ENCODE assay signal across 8 mouse cellular contexts in the genomic region with DNA sequence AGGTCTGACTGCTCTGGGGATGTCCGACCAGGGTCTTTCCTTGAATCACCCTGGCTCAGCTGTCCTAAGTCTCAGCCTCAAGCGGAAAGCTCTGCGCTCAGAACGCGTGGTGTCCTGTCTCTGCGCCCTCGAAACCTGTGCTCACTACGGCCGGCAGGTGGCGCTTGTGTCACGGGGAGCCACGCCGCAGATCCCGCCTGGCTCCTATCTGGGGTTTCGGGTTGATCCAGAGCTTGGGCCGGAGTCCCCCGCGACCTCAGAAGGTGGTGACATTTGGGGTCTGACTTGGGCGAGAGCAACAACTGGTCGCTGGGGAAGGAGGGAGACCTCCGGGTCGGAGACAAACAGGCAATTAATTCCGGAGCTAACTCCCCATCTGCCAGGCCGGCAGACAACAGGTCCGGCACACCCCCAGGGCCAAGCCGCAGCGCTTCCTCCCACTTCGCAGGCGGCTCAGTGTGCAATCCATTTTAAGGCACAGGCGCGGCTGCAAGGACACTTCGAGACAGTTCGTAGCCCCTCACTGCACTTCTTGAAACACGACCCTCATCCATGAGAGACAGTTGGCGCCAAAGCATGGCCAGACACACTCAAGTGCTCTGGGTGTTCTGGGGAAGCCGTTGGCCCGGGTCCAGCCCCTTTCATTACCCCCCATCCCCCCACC. TPM values are rescaled to one million over a fixed set of nuclear protein-coding genes. Genes with fewer than 3 reads are reported as not detected.
DNase-seq lines count a peak whose midpoint lies in the region; ATAC-seq lines count a peak whose summit lies in the region.

No protein-coding gene starts in this region.

- H3K9me3 ChIP-seq in intestine, embryonic 14.5 days (ENCODE audit: control insufficient read depth, low read length) = no peaks in the 10 kb centered on the region

- H3K27me3 ChIP-seq in intestine, embryonic 14.5 days (replicated peaks; ENCODE audit: control insufficient read depth, insufficient read depth, low read length) = peaks cover 44% of the 10 kb centered on the region

- peaks cover 22% of the 10 kb centered on the region; the same call in 1 of the 2 replicates for H3K4me1 ChIP-seq in intestine, embryonic 14.5 days (replicated peaks; ENCODE audit: control insufficient read depth, insufficient read depth, low read length)

- no peaks in the 10 kb centered on the region for H3K36me3 ChIP-seq in intestine, embryonic 14.5 days (ENCODE audit: control insufficient read depth, insufficient read depth, low read length)

- peak; percentile 50 for ATAC-seq in intestine, embryonic 14.5 days (replicated peaks; ENCODE audit: low FRiP score, low TSS enrichment, low read depth)
- ATAC-seq in megakaryocyte progenitor cell, adult 5-6 weeks (replicated peaks; ENCODE audit: poor library complexity) = peak; percentile 77

- H3K27ac ChIP-seq in intestine, embryonic 14.5 days (ENCODE audit: low read depth) = 0 out of 2 replicates have a peak overlapping the region, but pooled peaks have one; percentile 33

- no peak overlapping the region for H3K9ac ChIP-seq in intestine, embryonic 14.5 days (ENCODE audit: low read length)

- DNase-seq in adrenal gland, adult 2 months = peak; percentile 89
- peak; percentile 96 for DNase-seq in embryo, embryonic 10 days (ENCODE audit: low spot score)
- peak; percentile 77 to 84 for DNase-seq in gastrocnemius, postnatal 36 days
- peak; percentile 94 for DNase-seq in intestine, embryonic 14.5 days (ENCODE audit: low spot score)
- peak; percentile 71 to 87 for DNase-seq in left cerebral cortex, postnatal 10 days (ENCODE audit: extremely low spot score in 1 of 2, low spot score in 2 of 2)
- peak; percentile 85 for DNase-seq in right cerebral cortex, postnatal 25 days
- DNase-seq in urinary bladder, postnatal 36 days (ENCODE audit: low spot score in 2 of 2) = peak; percentile 77 to 83

- H3K4me3 ChIP-seq in intestine, embryonic 14.5 days (ENCODE audit: low read depth, low read length) = peak overlapping the region; percentile 58

- H3K4me2 ChIP-seq in intestine, embryonic 14.5 days (ENCODE audit: low read length) = peak overlapping the region; percentile 91

- intact Hi-C loops in gastrocnemius, postnatal 36 days (cut with DNase I) = loop anchor here (1.0 to 5.0 kb wide), 3 partner anchors 37 to 330 kb away; no protein-coding TSS in a partner anchor
- intact Hi-C loops in left cerebral cortex, postnatal 10 days (cut with DNase I) = loop anchor here (1.0 kb wide), 1 partner anchor 328 kb away; no protein-coding TSS in a partner anchor

- under 1% methylated on average over 37 of the region's 37 CpGs for WGBS in intestine, embryonic 14.5 days

RNA-seq across cellular contexts. Expression of a gene that starts 0.7 kb away (rescaled TPM):
- total RNA-seq in adrenal gland, adult 2 months (2021) = 1 to 10 TPM; 6.1 to 9.5 TPM
- polyA plus RNA-seq in adrenal gland, adult 2 months (2012; rRNA removed) = 11.8 and 17.0 TPM in 2 replicates
- 1 to 10 TPM; 4.0 to 4.7 TPM for total RNA-seq in gastrocnemius, postnatal 36 days (2021)
- polyA plus RNA-seq in intestine, embryonic 14.5 days (2014; fragmentation: Nextera tagmentation; extraction: Ambion mirVana) = 2.6 and 3.6 TPM in 2 replicates
- 1 to 10 TPM; 7.3 to 8.2 TPM for total RNA-seq in left cerebral cortex, postnatal 10 days (2021)
- not detected in 2 replicates for total RNA-seq in megakaryocyte progenitor cell, adult 5-6 weeks (2015)
- total RNA-seq in megakaryocyte progenitor cell, adult 5-6 weeks (2017) = not detected in 2 replicates

RNA-seq across cellular contexts. Expression of a gene that starts 38.9 kb away (rescaled TPM):
- 10 to 100 TPM; 23.2 to 24.5 TPM for total RNA-seq in adrenal gland, adult 2 months (2021)
- 27.0 and 52.0 TPM in 2 replicates for polyA plus RNA-seq in adrenal gland, adult 2 months (2012; rRNA removed)
- total RNA-seq in gastrocnemius, postnatal 36 days (2021) = under 1 TPM in 1 of 2 experiments, not detected in 1; 0.20 TPM
- polyA plus RNA-seq in intestine, embryonic 14.5 days (2014; fragmentation: Nextera tagmentation; extraction: Ambion mirVana) = 16.6 and 16.9 TPM in 2 replicates
- 1 to 10 TPM; 1.1 to 2.2 TPM for total RNA-seq in left cerebral cortex, postnatal 10 days (2021)
- not detected in 2 replicates for total RNA-seq in megakaryocyte progenitor cell, adult 5-6 weeks (2015)
- not detected in 2 replicates for total RNA-seq in megakaryocyte progenitor cell, adult 5-6 weeks (2017)

Comparison
In these comparisons a context has a peak if more than half of its experiments do, and no peak if none do; other contexts are left out.
1. Peak in every context shown above with its lines: DNase-seq, ATAC-seq, H3K4me3 ChIP-seq and H3K27ac ChIP-seq.
2. RNA of a gene that starts 0.7 kb away (total RNA-seq): 6.1 to 9.5 TPM in adrenal gland, adult 2 months, 7.3 to 8.2 TPM in left cerebral cortex, postnatal 10 days and 4.0 to 4.7 TPM in gastrocnemius, postnatal 36 days; not detected in megakaryocyte progenitor cell, adult 5-6 weeks; every median in the first group is over 4 times any median in the second.
3. RNA of a gene that starts 38.9 kb away (total RNA-seq): 23.2 to 24.5 TPM in adrenal gland, adult 2 months; 1.1 to 2.2 TPM in left cerebral cortex, postnatal 10 days, 0.20 TPM in gastrocnemius, postnatal 36 days and not detected in megakaryocyte progenitor cell, adult 5-6 weeks; every median in the first group is over 4 times any median in the second.